Mouse (Mus musculus) hindbrain, embryonic 12.5 days (tissue): Measurements from ENCODE around the gene Gm5105. TPM values are rescaled to one million over a fixed set of nuclear protein-coding genes. Genes with fewer than 3 reads are reported as not detected.

Experiments used
- ATAC-seq: fragments of 200-750 bp; cut with Nextera tagmentation; 2 replicates; pipeline ENCODE4 v1.8.0; 2017; ENCODE audit warnings: moderate TSS enrichment; ENCODE audit not compliant: low FRiP score
- H3K27ac ChIP-seq: fragments of 300-500 bp; sonication (generic); 2 replicates; pipeline ENCODE4 v1.5.1; 2016; ENCODE audit warnings: mild to moderate bottlenecking
- H3K27me3 ChIP-seq: fragments of 300-500 bp; sonication (generic); 2 replicates; pipeline ENCODE4 v1.6.1; 2016; ENCODE audit warnings: mild to moderate bottlenecking
- H3K36me3 ChIP-seq: fragments of 300-500 bp; sonication (generic); 2 replicates; pipeline ENCODE4 v1.6.1; 2016; ENCODE audit warnings: mild to moderate bottlenecking
- H3K4me1 ChIP-seq: fragments of 300-500 bp; sonication (generic); 2 replicates; pipeline ENCODE4 v1.6.1; 2016
- H3K4me2 ChIP-seq: fragments of 300-500 bp; sonication (generic); replicated peaks from 2 replicates; pipeline ENCODE4 v1.6.1; 2016; ENCODE audit warnings: mild to moderate bottlenecking
- H3K4me3 ChIP-seq: fragments of 300-500 bp; sonication (generic); 2 replicates; pipeline ENCODE4 v1.5.1; 2016; ENCODE audit warnings: mild to moderate bottlenecking
- H3K9ac ChIP-seq: fragments of 300-500 bp; sonication (generic); 2 replicates; pipeline ENCODE4 v1.6.1; 2016; ENCODE audit warnings: mild to moderate bottlenecking, moderate library complexity
- H3K9me3 ChIP-seq: fragments of 300-500 bp; sonication (generic); replicated peaks from 2 replicates; pipeline ENCODE4 v1.6.1; 2016; ENCODE audit warnings: mild to moderate bottlenecking
- WGBS: fragments of 180-500 bp; shearing (Covaris S2); methylation state at CpG from one replicate; pipeline ENCODE4 v1.1.7; 2016; 5-methylcytosine and 5-hydroxymethylcytosine counted together
- polyA plus RNA-seq: library from polyadenylated mRNA; unstranded; fragments of >200 nt; fragmentation: Nextera tagmentation; extraction: Ambion mirVana; gene quantifications from 2 replicates; pipeline ENCODE4 v1.2.1, GENCODE M21; 2016

Gm5105 gene
- polyA plus RNA-seq, 1 experiment from 2014 or later: not detected

DNA sequence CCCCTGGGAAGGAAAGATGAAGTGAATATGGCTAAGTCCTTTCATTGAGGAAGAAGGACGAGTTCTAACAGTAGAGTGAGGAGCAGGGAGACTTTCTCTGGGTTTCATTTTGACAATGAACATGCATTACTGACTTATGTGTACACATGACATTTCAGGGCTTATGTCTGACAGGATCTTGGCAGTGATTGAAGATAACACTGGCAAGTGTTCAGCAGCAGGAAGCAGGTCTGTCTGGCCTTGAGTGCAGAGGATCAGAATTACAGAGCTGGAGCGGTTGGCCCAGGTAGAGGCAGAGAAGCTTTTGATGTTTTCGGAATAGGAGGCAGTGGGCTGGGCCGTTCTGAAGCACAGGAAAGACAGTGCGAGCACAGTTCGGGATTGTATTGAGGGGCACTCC is 59.0 kb downstream of the Gm5105 start:
- peaks cover 6% of the 10 kb centered on the region; the same call in 1 of the 2 replicates for H3K9me3 ChIP-seq
- no peaks in the 10 kb centered on the region for H3K27me3 ChIP-seq
- ATAC-seq: no peak
- no peak overlapping the region for H3K4me3 ChIP-seq
- 86% methylated on average over 6 of the region's 6 CpGs for WGBS
- no peak overlapping the region for H3K4me2 ChIP-seq
- no peaks in the 10 kb centered on the region for H3K4me1 ChIP-seq
- H3K9ac ChIP-seq: no peak overlapping the region
- no peak overlapping the region for H3K27ac ChIP-seq
- no peaks in the 10 kb centered on the region for H3K36me3 ChIP-seq

DNA sequence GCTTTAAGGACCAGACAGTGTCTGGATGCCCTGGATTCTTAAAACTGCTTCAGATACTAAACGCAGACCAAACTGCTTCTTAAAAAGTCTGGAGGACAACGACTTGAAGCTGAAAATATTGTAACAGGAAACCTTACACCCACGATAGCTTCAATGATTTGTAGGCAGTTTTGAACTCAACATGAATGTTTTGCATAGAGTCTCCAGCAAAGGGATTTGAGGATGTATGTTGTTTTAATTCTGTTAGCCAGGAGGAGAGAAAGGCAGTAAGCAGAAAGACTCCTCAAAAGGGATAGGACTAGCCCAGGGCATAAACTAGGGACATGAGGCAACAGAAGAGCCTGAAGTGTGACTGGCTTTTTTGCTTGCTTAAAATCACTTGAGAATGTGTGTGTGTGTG is 60.3 kb downstream of the Gm5105 start:
- Histone ChIP-seq H3K9me3 (peaks cover 6% of the 10 kb centered on the region; the same call in 1 of the 2 replicates), H3K4me2 (no peak overlapping the region), H3K9ac (no peak overlapping the region), H3K4me3 (no peak overlapping the region), H3K27ac (no peak overlapping the region), H3K36me3 (no peaks in the 10 kb centered on the region), H3K4me1 (no peaks in the 10 kb centered on the region), H3K27me3 (no peaks in the 10 kb centered on the region)
- 71% methylated on average over 3 of the region's 3 CpGs for WGBS
- no peak for ATAC-seq

DNA sequence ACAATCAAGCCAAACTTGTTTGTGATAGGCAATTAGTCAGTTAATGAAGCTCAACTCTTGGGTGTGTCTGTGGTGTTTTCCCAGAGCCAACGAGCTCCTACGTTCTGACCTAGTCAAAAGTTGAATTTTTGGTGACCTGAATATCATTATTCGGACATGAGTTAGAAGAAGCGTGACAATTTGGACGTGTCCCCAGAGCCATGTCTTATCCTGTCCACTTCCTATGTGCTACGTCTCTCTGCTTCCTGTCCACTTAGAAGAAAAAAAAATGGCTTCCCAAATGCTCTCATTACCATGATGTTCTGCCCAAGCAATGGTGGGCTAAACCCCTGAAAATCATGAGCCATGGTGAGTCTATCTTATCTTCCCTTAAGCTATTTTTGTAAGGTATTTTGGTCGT is 63.9 kb downstream of the Gm5105 start:
- Histone ChIP-seq H3K27me3 (no peaks in the 10 kb centered on the region), H3K4me1 (no peaks in the 10 kb centered on the region), H3K4me2 (no peak overlapping the region), H3K27ac (no peak overlapping the region), H3K9ac (no peak overlapping the region), H3K4me3 (no peak overlapping the region), H3K9me3 (peaks cover 6% of the 10 kb centered on the region; the same call in 1 of the 2 replicates), H3K36me3 (no peaks in the 10 kb centered on the region)
- 89% methylated on average over 7 of the region's 7 CpGs for WGBS
- no peak for ATAC-seq

- H3K27me3 ChIP-seq: no peaks in the 10 kb centered on the region
- no peak overlapping the region for H3K9ac ChIP-seq
- 84% methylated on average over 6 of the region's 6 CpGs for WGBS
- no peak overlapping the region for H3K27ac ChIP-seq
- H3K36me3 ChIP-seq: no peaks in the 10 kb centered on the region
- peaks cover 6% of the 10 kb centered on the region; the same call in 1 of the 2 replicates for H3K9me3 ChIP-seq
- H3K4me1 ChIP-seq: no peaks in the 10 kb centered on the region
- ATAC-seq: no peak
- H3K4me3 ChIP-seq: no peak overlapping the region
- no peak overlapping the region for H3K4me2 ChIP-seq
These were observed 64.6 kb downstream of the Gm5105 start for GRCm38 (mm10) chr3:138002545-138002944.

DNA sequence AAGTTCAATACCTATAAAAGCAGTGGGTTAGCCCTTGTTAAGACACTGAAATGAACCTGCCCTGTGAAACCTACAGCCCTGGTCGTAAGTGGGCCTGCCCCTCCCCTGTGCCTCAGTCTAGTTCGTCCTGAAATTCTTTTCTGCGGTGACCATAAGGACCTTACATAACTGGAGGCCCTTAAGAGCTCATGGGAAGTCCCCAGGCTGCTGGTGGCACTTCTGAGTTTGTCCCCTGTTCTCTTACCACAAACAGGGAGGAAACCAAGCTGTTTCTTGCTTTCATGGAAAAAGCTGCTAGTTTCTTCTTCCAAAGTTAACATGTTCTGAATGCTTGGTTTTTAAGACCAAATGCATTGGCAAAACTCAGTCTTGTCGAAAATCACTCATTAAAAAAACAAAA is 65.3 kb downstream of the Gm5105 start:
- no peak for ATAC-seq
- no peaks in the 10 kb centered on the region for H3K27me3 ChIP-seq
- H3K9ac ChIP-seq: no peak overlapping the region
- H3K27ac ChIP-seq: no peak overlapping the region
- H3K4me3 ChIP-seq: no peak overlapping the region
- 79% methylated on average over 4 of the region's 4 CpGs for WGBS
- no peaks in the 10 kb centered on the region for H3K36me3 ChIP-seq
- H3K9me3 ChIP-seq: peaks cover 6% of the 10 kb centered on the region; the same call in 1 of the 2 replicates
- H3K4me2 ChIP-seq: no peak overlapping the region
- no peaks in the 10 kb centered on the region for H3K4me1 ChIP-seq

GRCm38 (mm10) chr3:138000724-138001069 is 66.5 kb downstream of the Gm5105 start:
- H3K9ac ChIP-seq: no peak overlapping the region
- H3K36me3 ChIP-seq: no peaks in the 10 kb centered on the region
- H3K4me3 ChIP-seq: no peak overlapping the region
- H3K9me3 ChIP-seq: peaks cover 6% of the 10 kb centered on the region; the same call in 1 of the 2 replicates
- H3K4me2 ChIP-seq: no peak overlapping the region
- H3K4me1 ChIP-seq: no peaks in the 10 kb centered on the region
- 71% methylated on average over 4 of the region's 4 CpGs for WGBS
- H3K27me3 ChIP-seq: no peaks in the 10 kb centered on the region
- H3K27ac ChIP-seq: no peak overlapping the region
- no peak for ATAC-seq

- H3K4me2 ChIP-seq: no peak overlapping the region
- H3K9me3 ChIP-seq: peaks cover 4% of the 10 kb centered on the region; the same call in 1 of the 2 replicates
- H3K4me1 ChIP-seq: no peaks in the 10 kb centered on the region
- no peak overlapping the region for H3K27ac ChIP-seq
- H3K9ac ChIP-seq: no peak overlapping the region
- no peaks in the 10 kb centered on the region for H3K36me3 ChIP-seq
- ATAC-seq: no peak
- 93% methylated on average over 8 of the region's 8 CpGs for WGBS
- no peaks in the 10 kb centered on the region for H3K27me3 ChIP-seq
- H3K4me3 ChIP-seq: no peak overlapping the region
These were observed 67.0 kb downstream of the Gm5105 start for GRCm38 (mm10) chr3:138000062-138000723.

DNA sequence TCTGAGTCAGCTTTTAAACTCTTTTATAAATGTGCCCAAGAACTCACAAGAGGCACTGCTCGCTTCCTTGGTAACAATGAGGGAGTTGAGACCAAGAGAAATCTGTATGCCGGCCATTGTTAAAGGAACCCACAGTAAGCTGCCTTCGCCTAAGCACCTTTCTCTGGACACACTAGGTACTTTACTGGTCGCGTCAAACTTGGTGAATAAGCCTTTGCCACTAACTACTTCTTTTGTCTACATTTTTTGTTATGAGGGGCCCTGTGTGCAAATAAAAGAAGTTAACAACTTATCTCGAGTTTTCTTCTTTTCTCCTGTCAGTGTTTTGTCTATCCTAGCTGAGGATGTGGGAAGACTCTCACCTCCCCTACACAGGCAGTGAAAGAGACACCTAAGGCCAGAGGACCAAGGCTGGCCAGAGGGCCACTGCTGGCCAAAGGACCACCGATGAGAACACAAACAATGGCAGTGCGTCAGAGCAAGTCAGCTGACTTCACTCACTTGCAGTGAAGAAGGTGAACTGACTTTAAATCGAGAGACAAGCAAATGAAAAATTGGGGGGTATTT is 67.9 kb downstream of the Gm5105 start:
- no peaks in the 10 kb centered on the region for H3K36me3 ChIP-seq
- no peaks in the 10 kb centered on the region for H3K27me3 ChIP-seq
- no peak overlapping the region for H3K4me2 ChIP-seq
- no peak for ATAC-seq
- no peak overlapping the region for H3K9ac ChIP-seq
- H3K9me3 ChIP-seq: no peaks in the 10 kb centered on the region
- no peak overlapping the region for H3K4me3 ChIP-seq
- H3K27ac ChIP-seq: no peak overlapping the region
- H3K4me1 ChIP-seq: no peaks in the 10 kb centered on the region
- WGBS: 61% methylated on average over 9 of the region's 9 CpGs

Other genes starting within 250 kb of the Gm5105 start
- gene H2afz, start 202.9 kb downstream of the Gm5105 start, polyA plus RNA-seq: 1,731 and 1,841 TPM in 2 replicates
- 12.6 and 13.8 TPM in 2 replicates for gene Dnajb14, start 199.7 kb downstream of the Gm5105 start, polyA plus RNA-seq
- 97.6 and 98.1 TPM in 2 replicates for gene Lamtor3, start 148.9 kb downstream of the Gm5105 start, polyA plus RNA-seq
- gene Dapp1, start 85.8 kb downstream of the Gm5105 start, polyA plus RNA-seq: 2.3 and 2.6 TPM in 2 replicates
- gene 1110002E22Rik, start 2.3 kb downstream of the Gm5105 start, polyA plus RNA-seq: 0.42 and 0.45 TPM in 2 replicates
- 11.8 and 11.9 TPM in 2 replicates for gene Trmt10a, start 76.1 kb upstream of the Gm5105 start, polyA plus RNA-seq
- 10.0 and 11.1 TPM in 2 replicates for gene Mttp, start 77.6 kb upstream of the Gm5105 start, polyA plus RNA-seq
- not detected in 2 replicates for gene 4930579F01Rik, start 126.4 kb upstream of the Gm5105 start, polyA plus RNA-seq
- 0.15 and 0.17 TPM in 2 replicates for gene Adh7, start 150.4 kb upstream of the Gm5105 start, polyA plus RNA-seq
- 0.39 and 0.93 TPM in 2 replicates for gene Adh1, start 193.6 kb upstream of the Gm5105 start, polyA plus RNA-seq
- gene Adh6a, start 245.9 kb upstream of the Gm5105 start, polyA plus RNA-seq: not detected in 2 replicates